Mouse (Mus musculus) heart, postnatal 0 days (tissue): ENCODE data around the gene Ubl4b. TPM values are rescaled to one million over a fixed set of nuclear protein-coding genes. Genes with fewer than 3 reads are reported as not detected.
A peak's percentile ranks its signal among the peaks of the same experiment; 100 is the strongest.

Experiments used
- ATAC-seq: fragments of 200-750 bp; cut with Nextera tagmentation; 2 replicates; pipeline ENCODE4 v1.8.0; 2017; ENCODE audit warnings: low read depth, moderate number of reproducible peaks, moderate library complexity; ENCODE audit not compliant: insufficient read depth
- DNase-seq: peaks from one replicate; pipeline ENCODE4 v3.0.0-alpha.2; 2016; ENCODE audit warnings: low spot score
- H3K27ac ChIP-seq: fragments of 300-500 bp; sonication (generic); 2 replicates; pipeline ENCODE4 v1.5.1; 2014; ENCODE audit warnings: low read depth, mild to moderate bottlenecking
- H3K27me3 ChIP-seq: fragments of 300-500 bp; sonication (generic); 2 replicates; pipeline ENCODE4 v1.6.1; 2014; ENCODE audit warnings: low read length, mixed read lengths; ENCODE audit not compliant: control insufficient read depth, insufficient read depth
- H3K36me3 ChIP-seq: fragments of 300-500 bp; sonication (generic); replicated peaks from 2 replicates; pipeline ENCODE4 v1.6.1; 2014; ENCODE audit warnings: low read length, mixed read lengths; ENCODE audit not compliant: control insufficient read depth, insufficient read depth
- H3K4me1 ChIP-seq: fragments of 300-500 bp; sonication (generic); 2 replicates; pipeline ENCODE4 v1.6.1; 2014; ENCODE audit warnings: antibody characterized with exemption; ENCODE audit not compliant: control insufficient read depth, insufficient read depth
- H3K4me2 ChIP-seq: fragments of 300-500 bp; sonication (generic); 2 replicates; pipeline ENCODE4 v1.6.1; 2014; ENCODE audit warnings: low read depth, mild to moderate bottlenecking, low read length, moderate library complexity
- H3K4me3 ChIP-seq: fragments of 300-500 bp; sonication (generic); 2 replicates; pipeline ENCODE4 v1.5.1; 2014; ENCODE audit warnings: low read depth, low read length
- H3K9ac ChIP-seq: fragments of 300-500 bp; sonication (generic); replicated peaks from 2 replicates; pipeline ENCODE4 v1.6.1; 2014; ENCODE audit warnings: low read depth, low read length, mixed read lengths
- H3K9me3 ChIP-seq: fragments of 300-500 bp; sonication (generic); replicated peaks from 2 replicates; pipeline ENCODE4 v1.6.1; 2016; ENCODE audit warnings: low read length; ENCODE audit not compliant: control insufficient read depth
- CTCF ChIP-seq: IDR thresholded peaks from 2 replicates; pipeline ENCODE4 v1.5.1; 2016; ENCODE audit warnings: antibody characterized with exemption, control low read depth, low read depth
- EP300 ChIP-seq: IDR thresholded peaks from 2 replicates; pipeline ENCODE4 v1.6.1; 2016; ENCODE audit warnings: antibody characterized with exemption, low read depth
- WGBS: fragments of 180-500 bp; shearing (Covaris S2); extraction: QIAGEN DNeasy Blood & Tissue Kit; methylation state at CpG from one replicate; pipeline ENCODE4 v1.1.7; 2014; 5-methylcytosine and 5-hydroxymethylcytosine counted together
- polyA plus RNA-seq: library from polyadenylated mRNA; unstranded; fragments of >200 nt; fragmentation: Nextera tagmentation; extraction: Ambion mirVana; gene quantifications from 2 replicates; pipeline ENCODE4 v1.2.1, GENCODE M21; 2015
- total RNA-seq: library from RNA; depleted of rRNA; stranded (reverse); fragments of >200 nt; gene quantifications from 2 replicates; pipeline ENCODE4 v1.2.3, GENCODE M21; 2014; ENCODE audit warnings: low replicate concordance; rRNA removed

Gene Ubl4b
- total and polyA plus RNA-seq, 2 experiments from 2014 or later, result not detected

DNA sequence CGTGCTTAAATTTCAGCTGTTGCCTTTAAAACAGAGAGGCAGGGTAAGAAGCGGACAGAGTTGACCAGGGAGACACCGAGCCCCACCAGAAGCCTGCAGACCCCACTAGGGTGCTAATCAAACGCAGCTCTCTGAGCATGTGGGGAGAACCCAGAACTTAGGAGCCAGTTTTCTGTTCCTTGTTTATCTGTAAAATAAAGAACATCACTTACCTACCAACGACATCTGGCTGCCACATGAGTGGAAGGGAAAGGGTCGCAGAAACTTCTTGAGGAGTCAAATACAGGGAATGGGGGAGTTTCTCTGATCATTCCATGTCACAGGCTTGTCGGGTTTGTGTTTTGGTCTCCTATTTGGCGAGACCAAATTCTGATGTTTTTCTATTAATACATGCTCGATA is 46.9 kb downstream of the Ubl4b start:
- H3K27me3 ChIP-seq, result no peaks in the 10 kb centered on the region
- H3K4me2 ChIP-seq, result no peak overlapping the region
- no peaks in the 10 kb centered on the region for H3K9me3 ChIP-seq
- no peak for TF ChIP-seq EP300
- no peak for TF ChIP-seq CTCF
- WGBS, result 92% methylated on average over 9 of the region's 9 CpGs
- H3K27ac ChIP-seq, result no peak overlapping the region
- no peaks in the 10 kb centered on the region for H3K36me3 ChIP-seq
- ATAC-seq, result no peak
- H3K9ac ChIP-seq, result no peak overlapping the region
- H3K4me1 ChIP-seq, result peaks cover 16% of the 10 kb centered on the region; the same call in 1 of the 2 replicates
- H3K4me3 ChIP-seq, result no peak overlapping the region
- DNase-seq, result no peak

GRCm38 (mm10) chr3:107506531-107506930 is 48.3 kb downstream of the Ubl4b start:
- TF ChIP-seq CTCF (no peak), EP300 (no peak)
- Histone ChIP-seq H3K9me3 (no peaks in the 10 kb centered on the region), H3K27ac (peak overlapping the region; percentile 56; the same call in 1 of the 2 replicates), H3K4me3 (no peak overlapping the region), H3K36me3 (no peaks in the 10 kb centered on the region), H3K27me3 (no peaks in the 10 kb centered on the region), H3K4me1 (peaks cover 24% of the 10 kb centered on the region), H3K4me2 (no peak overlapping the region), H3K9ac (no peak overlapping the region)
- WGBS, result 40% methylated on average over 4 of the region's 4 CpGs
- no peak for DNase-seq
- ATAC-seq, result no peak

- 28% methylated on average over 4 of the region's 4 CpGs for WGBS
- Histone ChIP-seq H3K27ac (peak overlapping the region; percentile 56; the same call in 1 of the 2 replicates), H3K4me1 (peaks cover 24% of the 10 kb centered on the region), H3K4me3 (no peak overlapping the region), H3K9me3 (peaks cover 3% of the 10 kb centered on the region; the same call in 1 of the 2 replicates), H3K4me2 (no peak overlapping the region), H3K27me3 (no peaks in the 10 kb centered on the region), H3K9ac (no peak overlapping the region), H3K36me3 (0 out of 2 replicates have a peak, but pooled peaks cover 1% of the 10 kb centered on the region)
- peak; percentile 53 for DNase-seq
- peak; percentile 64; the same call in 1 of the 2 replicates for ATAC-seq
- no peak for TF ChIP-seq CTCF
- TF ChIP-seq EP300, result no peak
Measured at GRCm38 (mm10) chr3:107505464-107506367, 49.2 kb downstream of the Ubl4b start.

DNA sequence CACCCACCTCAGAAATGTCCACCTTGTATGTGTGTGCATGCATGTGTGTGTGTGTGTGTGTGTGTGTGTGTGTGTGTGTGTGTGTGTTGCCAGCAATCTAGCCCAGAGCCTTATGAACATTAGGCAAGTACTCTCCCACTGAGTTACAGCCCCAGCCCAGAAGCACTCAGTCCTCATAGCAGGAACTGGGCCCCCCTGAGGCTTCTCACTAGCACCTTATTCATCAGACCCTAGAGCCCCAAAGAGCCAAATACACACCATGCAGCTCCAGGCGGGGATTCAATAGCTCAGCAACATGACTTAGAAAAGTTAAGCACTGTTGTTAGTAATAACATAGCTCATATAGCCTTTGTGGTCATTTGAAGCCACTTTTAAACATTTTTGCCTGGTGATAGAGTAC is 50.3 kb downstream of the Ubl4b start:
- Histone ChIP-seq H3K9me3 (peaks cover 15% of the 10 kb centered on the region), H3K4me2 (no peak overlapping the region), H3K27me3 (no peaks in the 10 kb centered on the region), H3K27ac (no peak overlapping the region), H3K9ac (no peak overlapping the region), H3K4me3 (no peak overlapping the region), H3K36me3 (peaks cover 12% of the 10 kb centered on the region; the same call in 1 of the 2 replicates), H3K4me1 (peaks cover 24% of the 10 kb centered on the region)
- TF ChIP-seq EP300 (no peak), CTCF (no peak)
- ATAC-seq, result no peak
- no peak for DNase-seq
- WGBS, result 86% methylated on average over 1 of the region's 1 CpGs

- 76% methylated on average over 2 of the region's 2 CpGs for WGBS
- ATAC-seq (no peak), DNase-seq (no peak)
- Histone ChIP-seq H3K27me3 (no peaks in the 10 kb centered on the region), H3K4me1 (peaks cover 24% of the 10 kb centered on the region), H3K27ac (no peak overlapping the region), H3K9me3 (peaks cover 23% of the 10 kb centered on the region), H3K4me2 (no peak overlapping the region), H3K9ac (no peak overlapping the region), H3K36me3 (peaks cover 18% of the 10 kb centered on the region; the same call in 1 of the 2 replicates), H3K4me3 (no peak overlapping the region)
- no peak for TF ChIP-seq EP300
- no peak for TF ChIP-seq CTCF
Measured at GRCm38 (mm10) chr3:107503716-107504115, 51.2 kb downstream of the Ubl4b start.

Other genes with a start within 250 kb of the Ubl4b start
- 22.8 and 25.5 TPM in 2 replicates for gene Rbm15, start 221.4 kb downstream of the Ubl4b start, total RNA-seq
- gene Rbm15, start 221.4 kb downstream of the Ubl4b start, polyA plus RNA-seq, result 8.3 and 8.4 TPM in 2 replicates
- gene Kcnc4, start 95.5 kb downstream of the Ubl4b start, total RNA-seq, result 0.04 and 0.15 TPM in 2 replicates
- gene Kcnc4, start 95.5 kb downstream of the Ubl4b start, polyA plus RNA-seq, result 0.10 and 0.20 TPM in 2 replicates
- 9.7 and 22.3 TPM in 2 replicates for gene Slc6a17, start 37.1 kb downstream of the Ubl4b start, total RNA-seq
- gene Slc6a17, start 37.1 kb downstream of the Ubl4b start, polyA plus RNA-seq, result 2.4 and 3.1 TPM in 2 replicates
- not detected in 2 replicates for gene Alx3, start 40.0 kb upstream of the Ubl4b start, total RNA-seq
- not detected in 2 replicates for gene Alx3, start 40.0 kb upstream of the Ubl4b start, polyA plus RNA-seq
- not detected in 2 replicates for gene Gm10961, start 76.2 kb upstream of the Ubl4b start, total RNA-seq
- gene Gm10961, start 76.2 kb upstream of the Ubl4b start, polyA plus RNA-seq, result not detected in 2 replicates
- 35.7 and 49.2 TPM in 2 replicates for gene Strip1, start 76.6 kb upstream of the Ubl4b start, total RNA-seq
- 23.5 and 24.0 TPM in 2 replicates for gene Strip1, start 76.6 kb upstream of the Ubl4b start, polyA plus RNA-seq
- gene Ahcyl1, start 141.5 kb upstream of the Ubl4b start, total RNA-seq, result 19.2 and 32.0 TPM in 2 replicates
- 39.4 and 43.3 TPM in 2 replicates for gene Ahcyl1, start 141.5 kb upstream of the Ubl4b start, polyA plus RNA-seq
- gene Csf1, start 205.4 kb upstream of the Ubl4b start, total RNA-seq, result 18.2 and 23.6 TPM in 2 replicates
- 7.7 and 8.1 TPM in 2 replicates for gene Csf1, start 205.4 kb upstream of the Ubl4b start, polyA plus RNA-seq